Mouse (Mus musculus): ENCODE data around the gene Madd.

DNA sequence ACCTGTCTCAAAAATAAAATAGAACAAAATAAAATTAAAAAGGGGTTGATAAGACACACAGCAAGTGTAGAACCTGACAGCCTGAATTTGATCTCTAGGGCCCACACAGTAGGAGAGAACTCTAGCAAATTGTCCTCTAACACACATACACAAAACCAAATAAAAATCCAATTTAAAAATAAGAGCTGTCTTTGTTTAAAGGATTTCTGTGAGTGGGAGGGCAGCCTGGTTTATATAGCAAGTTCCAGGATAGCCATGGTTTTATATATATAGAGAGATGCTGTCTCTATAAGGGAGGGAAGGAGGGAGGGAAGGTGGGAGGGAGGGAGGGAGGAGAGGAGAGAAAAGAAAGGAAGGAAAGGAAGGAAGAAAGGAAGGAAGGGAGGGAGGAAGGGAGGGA is 35.5 kb downstream of the Madd start:
- TF ChIP-seq POLR2A (IDR thresholded peaks at IDR 0.05; ENCODE audit: borderline replicate concordance, low read depth, low read length) (no peak), CTCF (IDR thresholded peaks at IDR 0.05; ENCODE audit: low read depth, low read length) (no peak)

Measured in bone marrow macrophage, adult 2 months (primary cell).